Mouse (Mus musculus) bone marrow macrophage, adult 2 months (primary cell): Measurements from ENCODE around the gene Rxfp4.

Experiments used
- CTCF ChIP-seq: IDR thresholded peaks from 2 replicates; pipeline ENCODE4 v1.5.1; 2012; ENCODE audit warnings: low read depth, mild to moderate bottlenecking, low read length, moderate library complexity
- POLR2A ChIP-seq: IDR thresholded peaks from 2 replicates; pipeline ENCODE4 v1.6.1; 2012; ENCODE audit warnings: mild to moderate bottlenecking, low read depth, low read length, borderline replicate concordance

- TF ChIP-seq CTCF, result no peak
- TF ChIP-seq POLR2A, result no peak
Observed at GRCm38 (mm10) chr3:88630849-88631341, 22.0 kb downstream of the Rxfp4 start.
